Mouse (Mus musculus) brain, embryonic 14.5 days (tissue): Measurements from ENCODE around the gene Ccdc134. TPM values are rescaled to one million over a fixed set of nuclear protein-coding genes. Genes with fewer than 3 reads are reported as not detected.
A peak's percentile ranks its signal among the peaks of the same experiment; 100 is the strongest.

Experiments
- DNase-seq: peaks from one replicate; pipeline ENCODE4 v3.0.0-alpha.2; 2011; ENCODE audit warnings: low read depth
- CTCF ChIP-seq: fragments of 200-500 bp; IDR thresholded peaks from 2 replicates; pipeline ENCODE4 v1.5.1; 2012; ENCODE audit warnings: inconsistent platforms, mild to moderate bottlenecking, moderate library complexity, borderline replicate concordance; ENCODE audit not compliant: insufficient read depth, insufficient read length; ENCODE audit errors: extremely low read depth
- POLR2A ChIP-seq: fragments of 200-500 bp; IDR thresholded peaks from 2 replicates; pipeline ENCODE4 v1.6.1; 2012; ENCODE audit warnings: mild to moderate bottlenecking, inconsistent platforms, borderline replicate concordance; ENCODE audit not compliant: poor library complexity, insufficient read depth, insufficient read length, severe bottlenecking; ENCODE audit errors: extremely low read depth
- polyA plus RNA-seq: library from polyadenylated mRNA; depleted of rRNA; stranded (reverse); fragments of >200 nt; gene quantifications from 2 replicates; pipeline ENCODE4 v1.2.3, GENCODE M21; 2012

The Ccdc134 gene
- polyA plus RNA-seq, 1 experiment: 15.2 TPM

GRCm38 (mm10) chr15:82138565-82138964, 10.8 kb downstream of the Ccdc134 start:
- peak; percentile 72 for DNase-seq
- TF ChIP-seq POLR2A: no peak
- TF ChIP-seq CTCF: peak; percentile 80

GRCm38 (mm10) chr15:82139196-82139595, 11.5 kb downstream of the Ccdc134 start:
- peak; percentile 46 for DNase-seq

GRCm38 (mm10) chr15:82140355-82140754, 12.6 kb downstream of the Ccdc134 start:
- TF ChIP-seq POLR2A (no peak), CTCF (0 out of 2 replicates have a peak, but pooled peaks have one; percentile 3)
- DNase-seq: no peak

More at GRCm38 (mm10) chr15:82139196-82139595, 11.5 kb downstream of the Ccdc134 start:
- TF ChIP-seq CTCF: peak; percentile 19; the same call in 1 of the 2 replicates
- TF ChIP-seq POLR2A: no peak

- no peak for DNase-seq
- no peak for TF ChIP-seq CTCF
- no peak for TF ChIP-seq POLR2A
Measured at GRCm38 (mm10) chr15:82144157-82144556, 16.4 kb downstream of the Ccdc134 start.

GRCm38 (mm10) chr15:82145408-82145807, 17.7 kb downstream of the Ccdc134 start:
- no peak for TF ChIP-seq CTCF
- TF ChIP-seq POLR2A: no peak
- DNase-seq: peak; percentile 25

GRCm38 (mm10) chr15:82145851-82146769, 18.4 kb downstream of the Ccdc134 start:
- peak; percentile 56 for DNase-seq
- TF ChIP-seq POLR2A (no peak), CTCF (no peak)

GRCm38 (mm10) chr15:82146770-82147610, 19.3 kb downstream of the Ccdc134 start, which contains the start of gene Srebf2:
Gene Srebf2 (plus strand): TSS chr15:82147181.
- peak; percentile 100 for DNase-seq
- TF ChIP-seq CTCF (no peak), POLR2A (peak; percentile 88)

GRCm38 (mm10) chr15:82147611-82148111, 19.9 kb downstream of the Ccdc134 start:
- no peak for DNase-seq
- TF ChIP-seq POLR2A: no peak
- no peak for TF ChIP-seq CTCF

- DNase-seq: no peak
- TF ChIP-seq CTCF (no peak), POLR2A (no peak)
Measured at GRCm38 (mm10) chr15:82148510-82148911, 20.8 kb downstream of the Ccdc134 start.

- no peak for TF ChIP-seq CTCF
Measured at GRCm38 (mm10) chr15:82150042-82150441, 22.3 kb downstream of the Ccdc134 start.

GRCm38 (mm10) chr15:82151176-82151575, 23.5 kb downstream of the Ccdc134 start:
- DNase-seq: no peak
- TF ChIP-seq CTCF (no peak), POLR2A (no peak)

More at GRCm38 (mm10) chr15:82150042-82150441, 22.3 kb downstream of the Ccdc134 start:
- DNase-seq: no peak

- DNase-seq: no peak
- TF ChIP-seq POLR2A (no peak), CTCF (no peak)
Measured at GRCm38 (mm10) chr15:82152022-82152421, 24.3 kb downstream of the Ccdc134 start.
